Mouse (Mus musculus): ENCODE measurements around the gene Acss1. TPM values are rescaled to one million over a fixed set of nuclear protein-coding genes. Genes with fewer than 3 reads are reported as not detected.

Gene Acss1
- total and polyA plus RNA-seq, 3 experiments = 24.8 to 123 (median 67.3) TPM

DNA sequence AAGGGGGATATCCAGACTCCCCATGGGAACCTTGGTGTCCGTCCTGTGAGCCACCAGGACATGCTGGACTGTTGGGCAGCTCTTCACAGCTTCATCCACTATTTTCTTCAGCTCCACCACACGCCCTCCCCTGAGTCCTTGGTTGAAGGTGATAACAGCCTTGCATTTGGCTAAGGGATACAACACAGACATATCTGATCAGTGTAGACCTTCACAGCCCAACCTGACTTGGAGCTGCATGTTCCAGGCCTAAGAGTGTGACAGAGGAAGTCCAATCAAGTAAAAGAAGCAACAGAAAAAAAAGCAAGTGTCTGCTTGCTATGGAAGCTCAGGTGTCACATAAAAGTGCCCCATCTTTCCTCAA is 29.9 kb downstream of the Acss1 start:
- no peak overlapping the region for H3K4me3 ChIP-seq (ENCODE audit: low read depth, low read length)
- peaks cover 19% of the 10 kb centered on the region for H3K4me1 ChIP-seq (ENCODE audit: insufficient read depth, low read depth, low read length)
- peaks cover 96% of the 10 kb centered on the region for H3K36me3 ChIP-seq (replicated peaks)
- ATAC-seq (ENCODE audit: extremely low read depth, insufficient number of reproducible peaks, low FRiP score, poor library complexity, severe bottlenecking) = no peak
- no peaks in the 10 kb centered on the region for H3K27me3 ChIP-seq (ENCODE audit: insufficient read depth, low read length)
- H3K9me3 ChIP-seq (replicated peaks) = no peaks in the 10 kb centered on the region
- TF ChIP-seq POLR2AphosphoS5 (IDR thresholded peaks at IDR 0.05; ENCODE audit: insufficient replicate concordance, low read depth, low read length) (no peak), GATA2 (IDR thresholded peaks at IDR 0.05; ENCODE audit: borderline replicate concordance, low read depth, low read length) (no peak), GATA1 (IDR thresholded peaks at IDR 0.05; ENCODE audit: borderline replicate concordance, low read length) (no peak), TAL1 (conservative IDR thresholded peaks at IDR 0.05; ENCODE audit: low read depth, low read length) (no peak), CTCF (IDR thresholded peaks at IDR 0.05; ENCODE audit: low read depth, low read length) (no peak)
- DNase-seq (ENCODE audit: low spot score) = no peak

DNA sequence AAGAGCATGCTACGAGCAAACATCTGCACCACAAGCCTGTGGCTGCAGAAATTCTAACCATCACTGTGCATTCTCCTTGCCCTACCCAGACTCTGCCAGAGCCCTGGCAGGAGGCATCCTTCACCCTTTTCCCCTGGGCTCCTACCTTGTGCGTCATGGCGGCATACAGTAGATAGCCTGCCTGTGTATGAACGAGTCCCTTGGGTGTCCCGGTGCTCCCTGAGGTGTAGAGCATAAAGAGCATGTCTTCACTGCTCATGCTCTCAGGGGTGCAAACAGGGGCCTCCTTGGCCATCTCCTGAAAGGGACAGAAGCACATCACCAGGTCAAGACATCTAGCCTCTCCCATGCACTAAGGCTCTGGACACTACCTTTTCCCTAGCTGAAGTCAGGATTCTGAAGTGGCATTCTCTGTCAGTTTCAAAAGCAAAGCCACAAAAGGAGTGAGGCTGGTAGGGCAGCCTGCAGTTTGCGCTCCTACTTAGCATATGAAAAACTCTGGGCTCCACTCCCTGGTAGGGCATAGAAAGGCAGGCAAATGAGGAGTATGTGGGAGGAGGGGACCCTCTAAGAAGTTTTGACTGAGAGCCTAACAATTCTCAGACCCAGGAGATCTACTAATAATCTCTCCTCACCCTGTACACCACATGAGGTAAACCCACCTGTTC is 30.5 kb downstream of the Acss1 start:
- H3K4me1 ChIP-seq (ENCODE audit: insufficient read depth, low read depth, low read length) = peaks cover 19% of the 10 kb centered on the region
- H3K4me3 ChIP-seq (ENCODE audit: low read depth, low read length) = no peak overlapping the region
- ATAC-seq (ENCODE audit: extremely low read depth, insufficient number of reproducible peaks, low FRiP score, poor library complexity, severe bottlenecking) = no peak
- H3K36me3 ChIP-seq (replicated peaks) = peaks cover 96% of the 10 kb centered on the region
- no peak for DNase-seq (ENCODE audit: low spot score)
- no peaks in the 10 kb centered on the region for H3K9me3 ChIP-seq (replicated peaks)
- H3K27me3 ChIP-seq (ENCODE audit: insufficient read depth, low read length) = no peaks in the 10 kb centered on the region
- TF ChIP-seq CTCF (IDR thresholded peaks at IDR 0.05; ENCODE audit: low read depth, low read length) (no peak), GATA2 (IDR thresholded peaks at IDR 0.05; ENCODE audit: borderline replicate concordance, low read depth, low read length) (no peak), TAL1 (conservative IDR thresholded peaks at IDR 0.05; ENCODE audit: low read depth, low read length) (no peak), POLR2AphosphoS5 (IDR thresholded peaks at IDR 0.05; ENCODE audit: insufficient replicate concordance, low read depth, low read length) (no peak), GATA1 (IDR thresholded peaks at IDR 0.05; ENCODE audit: borderline replicate concordance, low read length) (no peak)

DNA sequence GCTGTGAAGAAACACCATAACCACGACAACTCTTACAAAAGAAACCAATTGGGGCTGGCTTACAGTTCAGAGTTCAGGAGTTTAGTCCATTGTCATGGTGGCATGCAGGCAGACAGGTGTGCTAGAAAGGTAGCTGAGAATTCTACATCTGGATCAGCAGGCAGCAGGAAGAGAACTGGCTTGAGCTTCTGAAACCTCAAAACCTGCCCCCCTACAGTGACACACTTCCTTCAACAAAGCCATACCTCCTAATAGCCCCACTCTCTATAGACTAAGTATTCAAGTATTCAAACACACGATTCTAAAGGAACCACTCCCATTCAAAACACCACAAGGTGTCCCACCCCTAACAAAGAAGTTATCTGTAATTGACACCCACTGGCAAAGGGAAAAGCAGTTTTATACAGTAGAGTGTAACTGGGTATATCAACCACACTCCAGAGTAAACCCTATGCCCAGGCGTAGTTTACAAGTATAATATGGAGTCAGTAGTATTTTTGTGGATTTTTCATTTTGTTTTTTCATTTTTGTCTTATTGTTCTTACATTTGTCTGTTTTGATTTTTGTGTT is 32.3 kb downstream of the Acss1 start:
- TF ChIP-seq CTCF (IDR thresholded peaks at IDR 0.05; ENCODE audit: low read depth, low read length) (no peak), POLR2AphosphoS5 (IDR thresholded peaks at IDR 0.05; ENCODE audit: insufficient replicate concordance, low read depth, low read length) (no peak), GATA1 (IDR thresholded peaks at IDR 0.05; ENCODE audit: borderline replicate concordance, low read length) (no peak), GATA2 (IDR thresholded peaks at IDR 0.05; ENCODE audit: borderline replicate concordance, low read depth, low read length) (no peak), TAL1 (conservative IDR thresholded peaks at IDR 0.05; ENCODE audit: low read depth, low read length) (no peak)

DNA sequence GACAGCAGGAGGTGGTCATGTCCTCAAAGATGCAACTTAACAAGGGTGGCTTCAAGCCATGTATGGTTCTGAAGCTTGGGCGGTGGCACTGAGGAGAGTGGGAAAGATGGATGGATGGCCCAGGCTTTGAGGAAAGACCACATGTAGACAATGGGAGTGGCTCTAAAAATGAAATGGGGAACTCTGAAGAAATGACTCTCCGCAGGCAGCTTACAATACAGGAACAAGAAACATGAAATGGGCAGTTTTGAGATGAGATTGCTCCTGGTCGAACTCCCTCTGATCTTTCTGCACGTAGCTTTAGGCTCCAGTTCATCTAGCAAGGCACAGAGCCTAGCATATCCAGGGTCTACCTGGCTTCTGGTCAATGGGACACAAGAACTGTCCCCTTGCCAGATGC is 39.0 kb downstream of the Acss1 start:
- Histone ChIP-seq H3K4me3 (ENCODE audit: low read depth, low read length) (no peak overlapping the region), H3K36me3 (replicated peaks) (peaks cover 93% of the 10 kb centered on the region), H3K27me3 (ENCODE audit: insufficient read depth, low read length) (no peaks in the 10 kb centered on the region), H3K9me3 (replicated peaks) (no peaks in the 10 kb centered on the region), H3K4me1 (ENCODE audit: insufficient read depth, low read depth, low read length) (peaks cover 23% of the 10 kb centered on the region)
- no peak for DNase-seq (ENCODE audit: low spot score)
- TF ChIP-seq TAL1 (conservative IDR thresholded peaks at IDR 0.05; ENCODE audit: low read depth, low read length) = no peak
- TF ChIP-seq GATA2 (IDR thresholded peaks at IDR 0.05; ENCODE audit: borderline replicate concordance, low read depth, low read length) = no peak
- no peak for TF ChIP-seq GATA1 (IDR thresholded peaks at IDR 0.05; ENCODE audit: borderline replicate concordance, low read length)
- no peak for TF ChIP-seq POLR2AphosphoS5 (IDR thresholded peaks at IDR 0.05; ENCODE audit: insufficient replicate concordance, low read depth, low read length)
- TF ChIP-seq CTCF (IDR thresholded peaks at IDR 0.05; ENCODE audit: low read depth, low read length) = no peak
- no peak for ATAC-seq (ENCODE audit: extremely low read depth, insufficient number of reproducible peaks, low FRiP score, poor library complexity, severe bottlenecking)

More for the DNA sequence above, 32.3 kb downstream of the Acss1 start:
- no peaks in the 10 kb centered on the region for H3K9me3 ChIP-seq (replicated peaks)
- H3K4me3 ChIP-seq (ENCODE audit: low read depth, low read length) = no peak overlapping the region
- no peak for ATAC-seq (ENCODE audit: extremely low read depth, insufficient number of reproducible peaks, low FRiP score, poor library complexity, severe bottlenecking)
- peaks cover 91% of the 10 kb centered on the region for H3K36me3 ChIP-seq (replicated peaks)
- no peaks in the 10 kb centered on the region for H3K27me3 ChIP-seq (ENCODE audit: insufficient read depth, low read length)
- DNase-seq (ENCODE audit: low spot score) = no peak
- H3K4me1 ChIP-seq (ENCODE audit: insufficient read depth, low read depth, low read length) = peaks cover 5% of the 10 kb centered on the region

DNA sequence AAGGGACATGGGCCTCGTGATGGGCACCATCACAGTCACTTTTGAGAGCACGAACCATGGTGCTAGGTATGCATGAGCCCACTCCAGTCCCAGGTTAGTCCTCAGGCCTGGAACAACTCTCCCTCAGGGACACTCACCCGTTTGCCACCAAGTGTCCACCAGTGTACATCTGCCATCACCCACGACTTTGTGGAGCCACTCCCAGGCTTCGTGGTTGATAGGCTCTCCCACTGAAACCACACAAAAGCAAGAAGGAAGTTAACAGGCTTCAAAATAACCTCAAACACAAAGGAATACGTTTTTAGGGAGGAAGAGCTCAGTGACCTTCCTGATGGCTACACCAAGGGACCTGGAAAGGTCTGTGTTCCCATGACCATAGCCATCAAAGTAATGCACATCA is 41.2 kb downstream of the Acss1 start:
- Histone ChIP-seq H3K36me3 (replicated peaks) (peaks cover 97% of the 10 kb centered on the region), H3K27me3 (ENCODE audit: insufficient read depth, low read length) (no peaks in the 10 kb centered on the region), H3K4me1 (ENCODE audit: insufficient read depth, low read depth, low read length) (peaks cover 23% of the 10 kb centered on the region), H3K4me3 (ENCODE audit: low read depth, low read length) (no peak overlapping the region; the same call in 1 of the 2 replicates), H3K9me3 (replicated peaks) (no peaks in the 10 kb centered on the region)
- no peak for TF ChIP-seq GATA1 (IDR thresholded peaks at IDR 0.05; ENCODE audit: borderline replicate concordance, low read length)
- DNase-seq (ENCODE audit: low spot score) (no peak), ATAC-seq (ENCODE audit: extremely low read depth, insufficient number of reproducible peaks, low FRiP score, poor library complexity, severe bottlenecking) (no peak)

DNA sequence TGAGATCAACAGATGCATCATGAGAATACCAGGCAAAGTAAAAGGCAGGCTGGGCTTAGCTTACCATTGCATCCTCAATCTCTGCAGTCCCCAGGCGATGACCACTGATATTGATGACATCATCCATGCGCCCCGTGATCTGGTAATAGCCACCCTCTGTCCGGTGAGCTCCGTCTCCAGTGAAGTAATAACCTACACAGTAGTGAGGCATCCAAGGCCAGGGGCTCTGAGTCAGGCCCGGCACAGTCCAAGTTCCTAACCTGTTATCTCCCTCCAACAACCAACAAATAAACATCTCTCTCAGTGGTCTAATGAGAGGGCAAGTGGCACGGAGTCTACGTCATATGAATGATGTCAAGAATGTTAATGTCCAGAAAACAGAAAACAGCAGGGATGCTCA is 43.4 kb downstream of the Acss1 start:
- Histone ChIP-seq H3K36me3 (replicated peaks) (peaks cover 100% of the 10 kb centered on the region), H3K4me1 (ENCODE audit: insufficient read depth, low read depth, low read length) (peaks cover 22% of the 10 kb centered on the region), H3K27me3 (ENCODE audit: insufficient read depth, low read length) (no peaks in the 10 kb centered on the region), H3K4me3 (ENCODE audit: low read depth, low read length) (no peak overlapping the region), H3K9me3 (replicated peaks) (no peaks in the 10 kb centered on the region)
- no peak for ATAC-seq (ENCODE audit: extremely low read depth, insufficient number of reproducible peaks, low FRiP score, poor library complexity, severe bottlenecking)
- TF ChIP-seq TAL1 (conservative IDR thresholded peaks at IDR 0.05; ENCODE audit: low read depth, low read length) (no peak), POLR2AphosphoS5 (IDR thresholded peaks at IDR 0.05; ENCODE audit: insufficient replicate concordance, low read depth, low read length) (no peak), GATA2 (IDR thresholded peaks at IDR 0.05; ENCODE audit: borderline replicate concordance, low read depth, low read length) (no peak), CTCF (IDR thresholded peaks at IDR 0.05; ENCODE audit: low read depth, low read length) (no peak), GATA1 (IDR thresholded peaks at IDR 0.05; ENCODE audit: borderline replicate concordance, low read length) (no peak)
- DNase-seq (ENCODE audit: low spot score) = no peak
